ENCODE assay signal across 11 mouse cellular contexts in genomic region chr8:105355179-105356024, GRCm38 (mm10). TPM values are rescaled to one million over a fixed set of nuclear protein-coding genes. Genes with fewer than 3 reads are reported as not detected.
A peak's percentile ranks its signal among the peaks of the same experiment; 100 is the strongest.
DNase-seq lines count a peak whose midpoint lies in the region; ATAC-seq and TF ChIP-seq lines count a peak whose summit lies in the region.
"Had no signal": no experiment of that assay in that cellular context is flagged by ENCODE, and none has a peak within 500 bp of the region (broad histone marks: within the 10 kb centered on the region; RNA-seq: fewer than 3 reads in every experiment).

No protein-coding gene starts in this region.

- H3K27me3 ChIP-seq in midbrain, postnatal 0 days (ENCODE audit: insufficient read depth, low read length) = no peaks in the 10 kb centered on the region
- H3K27me3 ChIP-seq in midbrain, embryonic 11.5 days (ENCODE audit: control insufficient read depth, insufficient read depth, low read length) = no peaks in the 10 kb centered on the region
- peaks cover 9% of the 10 kb centered on the region; the same call in 1 of the 2 replicates for H3K27me3 ChIP-seq in kidney, embryonic 15.5 days
- H3K27me3 ChIP-seq: embryonic facial prominence, embryonic 15.5 days; hindbrain, embryonic 15.5 days had no signal

- H3K4me2 ChIP-seq in midbrain, postnatal 0 days (ENCODE audit: low read depth, low read length, poor library complexity, severe bottlenecking) = no peak overlapping the region
- H3K4me2 ChIP-seq in midbrain, embryonic 11.5 days = no peak overlapping the region
- no peak overlapping the region for H3K4me2 ChIP-seq in kidney, embryonic 15.5 days
- H3K4me2 ChIP-seq: embryonic facial prominence, embryonic 15.5 days; hindbrain, embryonic 15.5 days had no signal

- H3K9me3 ChIP-seq in midbrain, postnatal 0 days (ENCODE audit: low read length) = no peaks in the 10 kb centered on the region
- no peaks in the 10 kb centered on the region for H3K9me3 ChIP-seq in midbrain, embryonic 11.5 days (ENCODE audit: control insufficient read depth, low read length)
- no peaks in the 10 kb centered on the region for H3K9me3 ChIP-seq in kidney, embryonic 15.5 days (replicated peaks)
- H3K9me3 ChIP-seq: embryonic facial prominence, embryonic 15.5 days; hindbrain, embryonic 15.5 days had no signal

- TF ChIP-seq CTCF in midbrain, postnatal 0 days (IDR thresholded peaks at IDR 0.05) = no peak

- no peak for ATAC-seq in CD4-positive, CD25-positive, alpha-beta regulatory T cell, adult 4 months
- ATAC-seq in midbrain, postnatal 0 days (ENCODE audit: low FRiP score) = no peak
- ATAC-seq in midbrain, embryonic 11.5 days (ENCODE audit: low FRiP score) = no peak
- ATAC-seq in kidney, embryonic 15.5 days (replicated peaks; ENCODE audit: low FRiP score) = no peak

- H3K9ac ChIP-seq in midbrain, postnatal 0 days (replicated peaks; ENCODE audit: low read length, poor library complexity, severe bottlenecking) = 0 out of 2 replicates have a peak overlapping the region, but pooled peaks have one; percentile 19
- no peak overlapping the region for H3K9ac ChIP-seq in midbrain, embryonic 11.5 days (ENCODE audit: low read length)
- H3K9ac ChIP-seq in kidney, embryonic 15.5 days = no peak overlapping the region
- H3K9ac ChIP-seq: embryonic facial prominence, embryonic 15.5 days; hindbrain, embryonic 15.5 days had no signal

- no peak overlapping the region for H3K27ac ChIP-seq in midbrain, postnatal 0 days (ENCODE audit: low read depth, low read length)
- no peak overlapping the region for H3K27ac ChIP-seq in midbrain, embryonic 11.5 days (ENCODE audit: low read depth, low read length)
- 0 out of 2 replicates have a peak overlapping the region, but pooled peaks have one; percentile 3 for H3K27ac ChIP-seq in kidney, embryonic 15.5 days
- H3K27ac ChIP-seq: embryonic facial prominence, embryonic 15.5 days; hindbrain, embryonic 15.5 days had no signal

- peaks cover 33% of the 10 kb centered on the region for H3K36me3 ChIP-seq in midbrain, postnatal 0 days (ENCODE audit: insufficient read depth, low read length)
- H3K36me3 ChIP-seq in midbrain, embryonic 11.5 days (ENCODE audit: control insufficient read depth, insufficient read depth, low read length) = 0 out of 2 replicates have a peak, but pooled peaks cover 2% of the 10 kb centered on the region
- H3K36me3 ChIP-seq in kidney, embryonic 15.5 days = 0 out of 2 replicates have a peak, but pooled peaks cover 3% of the 10 kb centered on the region
- H3K36me3 ChIP-seq: embryonic facial prominence, embryonic 15.5 days had no signal

- peaks cover 4% of the 10 kb centered on the region; the same call in 1 of the 2 replicates for H3K4me1 ChIP-seq in midbrain, postnatal 0 days (ENCODE audit: insufficient read depth, low read length)
- H3K4me1 ChIP-seq in midbrain, embryonic 11.5 days (ENCODE audit: control insufficient read depth, insufficient read depth, low read length) = no peaks in the 10 kb centered on the region
- peaks cover 32% of the 10 kb centered on the region for H3K4me1 ChIP-seq in kidney, embryonic 15.5 days

- peak; percentile 33 for DNase-seq in CD4-positive, CD25-positive, alpha-beta regulatory T cell, adult 2 months (ENCODE audit: low read depth, low spot score)
- no peak for DNase-seq in midbrain, postnatal 0 days (ENCODE audit: low spot score)
- DNase-seq in midbrain, embryonic 11.5 days (ENCODE audit: low spot score, missing footprints) = no peak
- DNase-seq in yolk sac, embryonic 10.5 days (ENCODE audit: low spot score) = peak; percentile 56
- DNase-seq in testis, postnatal 10 days (ENCODE audit: low spot score) = no peak
- DNase-seq in left cerebral cortex, adult 9 months (ENCODE audit: low spot score in 2 of 2) = no peak
- DNase-seq: lung, adult 2 months had no signal

- no peak overlapping the region for H3K4me3 ChIP-seq in midbrain, postnatal 0 days (ENCODE audit: low read depth, low read length)
- H3K4me3 ChIP-seq in midbrain, embryonic 11.5 days (ENCODE audit: low read depth, low read length) = no peak overlapping the region
- no peak overlapping the region for H3K4me3 ChIP-seq in kidney, embryonic 15.5 days (replicated peaks)
- H3K4me3 ChIP-seq: embryonic facial prominence, embryonic 15.5 days; hindbrain, embryonic 15.5 days had no signal

- 50% methylated on average over 26 of the region's 26 CpGs for WGBS in midbrain, postnatal 0 days
- WGBS in midbrain, embryonic 11.5 days = 59% methylated on average over 26 of the region's 26 CpGs
- 56% methylated on average over 26 of the region's 26 CpGs for WGBS in kidney, embryonic 15.5 days

RNA-seq across cellular contexts. Expression of gene Slc9a5, which starts 6.8 kb away (rescaled TPM):
- polyA plus RNA-seq in CD4-positive, CD25-positive, alpha-beta regulatory T cell, adult 4 months (2017; shearing (Covaris generic)) = under 1 TPM in 1 of 2 experiments, not detected in 1; 0.16 TPM
- total RNA-seq in midbrain, postnatal 0 days (2014; rRNA removed) = 28.3 and 28.4 TPM in 2 replicates
- polyA plus RNA-seq in midbrain, postnatal 0 days (2015; fragmentation: Nextera tagmentation; extraction: Ambion mirVana) = 12.8 and 14.4 TPM in 2 replicates
- 2.9 and 3.2 TPM in 2 replicates for polyA plus RNA-seq in midbrain, embryonic 11.5 days (2014; fragmentation: Nextera tagmentation; extraction: Ambion mirVana)
- polyA plus RNA-seq in kidney, embryonic 15.5 days (2015; fragmentation: Nextera tagmentation; extraction: Ambion mirVana) = 2.5 and 2.9 TPM in 2 replicates

RNA-seq across cellular contexts. Expression of gene Fhod1, which starts 7.6 kb away (rescaled TPM):
- 1 to 10 TPM; 2.3 to 5.3 TPM for polyA plus RNA-seq in CD4-positive, CD25-positive, alpha-beta regulatory T cell, adult 4 months (2017; shearing (Covaris generic))
- 3.8 and 4.4 TPM in 2 replicates for total RNA-seq in midbrain, postnatal 0 days (2014; rRNA removed)
- 0.48 and 0.56 TPM in 2 replicates for polyA plus RNA-seq in midbrain, postnatal 0 days (2015; fragmentation: Nextera tagmentation; extraction: Ambion mirVana)
- polyA plus RNA-seq in midbrain, embryonic 11.5 days (2014; fragmentation: Nextera tagmentation; extraction: Ambion mirVana) = 1.6 and 2.0 TPM in 2 replicates
- polyA plus RNA-seq in kidney, embryonic 15.5 days (2015; fragmentation: Nextera tagmentation; extraction: Ambion mirVana) = 3.5 TPM in 2 replicates

RNA-seq across cellular contexts. Expression of gene Plekhg4, which starts 17.7 kb away (rescaled TPM):
- not detected for polyA plus RNA-seq in CD4-positive, CD25-positive, alpha-beta regulatory T cell, adult 4 months (2017; shearing (Covaris generic))
- total RNA-seq in midbrain, postnatal 0 days (2014; rRNA removed) = 6.3 and 8.7 TPM in 2 replicates
- polyA plus RNA-seq in midbrain, postnatal 0 days (2015; fragmentation: Nextera tagmentation; extraction: Ambion mirVana) = 1.7 and 2.5 TPM in 2 replicates
- polyA plus RNA-seq in midbrain, embryonic 11.5 days (2014; fragmentation: Nextera tagmentation; extraction: Ambion mirVana) = 0.55 and 0.61 TPM in 2 replicates
- 0.39 and 0.50 TPM in 2 replicates for polyA plus RNA-seq in kidney, embryonic 15.5 days (2015; fragmentation: Nextera tagmentation; extraction: Ambion mirVana)

RNA-seq across cellular contexts. Expression of gene Tmem208, which starts 29.2 kb away (rescaled TPM):
- polyA plus RNA-seq in CD4-positive, CD25-positive, alpha-beta regulatory T cell, adult 4 months (2017; shearing (Covaris generic)) = 100 to 1,000 TPM; 149 to 160 TPM
- total RNA-seq in midbrain, postnatal 0 days (2014; rRNA removed) = 81.3 and 88.4 TPM in 2 replicates
- polyA plus RNA-seq in midbrain, postnatal 0 days (2015; fragmentation: Nextera tagmentation; extraction: Ambion mirVana) = 129 and 152 TPM in 2 replicates
- 87.6 and 91.4 TPM in 2 replicates for polyA plus RNA-seq in midbrain, embryonic 11.5 days (2014; fragmentation: Nextera tagmentation; extraction: Ambion mirVana)
- 119 and 125 TPM in 2 replicates for polyA plus RNA-seq in kidney, embryonic 15.5 days (2015; fragmentation: Nextera tagmentation; extraction: Ambion mirVana)

RNA-seq across cellular contexts. Expression of gene Lrrc29, which starts 29.3 kb away (rescaled TPM):
- polyA plus RNA-seq in CD4-positive, CD25-positive, alpha-beta regulatory T cell, adult 4 months (2017; shearing (Covaris generic)) = 1 to 10 TPM; 1.7 to 6.2 TPM
- total RNA-seq in midbrain, postnatal 0 days (2014; rRNA removed) = 2.5 and 4.5 TPM in 2 replicates
- polyA plus RNA-seq in midbrain, postnatal 0 days (2015; fragmentation: Nextera tagmentation; extraction: Ambion mirVana) = 2.1 and 2.4 TPM in 2 replicates
- 0.91 and 1.1 TPM in 2 replicates for polyA plus RNA-seq in midbrain, embryonic 11.5 days (2014; fragmentation: Nextera tagmentation; extraction: Ambion mirVana)
- 2.2 and 2.6 TPM in 2 replicates for polyA plus RNA-seq in kidney, embryonic 15.5 days (2015; fragmentation: Nextera tagmentation; extraction: Ambion mirVana)

Comparison
In these comparisons a context has a peak if more than half of its experiments do, and no peak if none do; other contexts are left out.
1. DNase-seq: peak in CD4-positive, CD25-positive, alpha-beta regulatory T cell, adult 2 months (single experiment) and yolk sac, embryonic 10.5 days (single experiment); none in midbrain, postnatal 0 days (single experiment), midbrain, embryonic 11.5 days (single experiment), testis, postnatal 10 days (single experiment) and left cerebral cortex, adult 9 months (0 of 2).